Mouse (Mus musculus) neural tube, embryonic 13.5 days (tissue): Measurements from ENCODE around the gene Ak5. TPM values are rescaled to one million over a fixed set of nuclear protein-coding genes. Genes with fewer than 3 reads are reported as not detected.

Source experiments
- ATAC-seq: fragments of 200-750 bp; cut with Nextera tagmentation; 2 replicates; pipeline ENCODE4 v1.8.0; 2017; ENCODE audit warnings: low read depth, mild to moderate bottlenecking, moderate TSS enrichment, moderate library complexity
- H3K27ac ChIP-seq: fragments of 300-500 bp; sonication (generic); replicated peaks from 2 replicates; pipeline ENCODE4 v1.5.1; 2015; ENCODE audit warnings: moderate library complexity, mild to moderate bottlenecking, inconsistent platforms
- H3K27me3 ChIP-seq: fragments of 300-500 bp; sonication (generic); 2 replicates; pipeline ENCODE4 v1.6.1; 2015; ENCODE audit warnings: mild to moderate bottlenecking, inconsistent platforms
- H3K36me3 ChIP-seq: fragments of 300-500 bp; sonication (generic); 2 replicates; pipeline ENCODE4 v1.6.1; 2015; ENCODE audit warnings: mild to moderate bottlenecking, inconsistent platforms
- H3K4me1 ChIP-seq: fragments of 300-500 bp; sonication (generic); replicated peaks from 2 replicates; pipeline ENCODE4 v1.6.1; 2015; ENCODE audit warnings: inconsistent platforms
- H3K4me2 ChIP-seq: fragments of 300-500 bp; sonication (generic); 2 replicates; pipeline ENCODE4 v1.6.1; 2015; ENCODE audit warnings: inconsistent platforms, mild to moderate bottlenecking, moderate library complexity
- H3K4me3 ChIP-seq: fragments of 300-500 bp; sonication (generic); 2 replicates; pipeline ENCODE4 v1.5.1; 2015; ENCODE audit warnings: mild to moderate bottlenecking, inconsistent platforms
- H3K9ac ChIP-seq: fragments of 300-500 bp; sonication (generic); 2 replicates; pipeline ENCODE4 v1.6.1; 2015; ENCODE audit warnings: moderate library complexity, mild to moderate bottlenecking, inconsistent platforms
- H3K9me3 ChIP-seq: fragments of 300-500 bp; sonication (generic); 2 replicates; pipeline ENCODE4 v1.6.1; 2016; ENCODE audit warnings: inconsistent platforms
- WGBS: fragments of 180-500 bp; shearing (Covaris S2); methylation state at CpG from one replicate; pipeline ENCODE4 v1.1.7; 2015; 5-methylcytosine and 5-hydroxymethylcytosine counted together
- polyA plus RNA-seq: library from polyadenylated mRNA; unstranded; fragments of >200 nt; fragmentation: Nextera tagmentation; extraction: Ambion mirVana; gene quantifications from 2 replicates; pipeline ENCODE4 v1.2.1, GENCODE M21; 2015

Gene Ak5
- polyA plus RNA-seq, 1 experiment from 2014 or later = 7.2 TPM

GRCm38 (mm10) chr3:152579984-152580591 is 88.1 kb downstream of the Ak5 start:
- Histone ChIP-seq H3K4me1 (peaks cover 5% of the 10 kb centered on the region; the same call in 1 of the 2 replicates), H3K27me3 (no peaks in the 10 kb centered on the region), H3K27ac (no peak overlapping the region), H3K4me3 (no peak overlapping the region), H3K36me3 (no peaks in the 10 kb centered on the region), H3K9ac (no peak overlapping the region), H3K4me2 (no peak overlapping the region), H3K9me3 (no peaks in the 10 kb centered on the region)
- ATAC-seq = no peak
- WGBS = 84% methylated on average over 10 of the region's 10 CpGs

GRCm38 (mm10) chr3:152578282-152579228 is 89.6 kb downstream of the Ak5 start:
- ATAC-seq = peak; percentile 40; the same call in 1 of the 2 replicates
- 65% methylated on average over 26 of the region's 26 CpGs for WGBS
- Histone ChIP-seq H3K9ac (no peak overlapping the region), H3K4me1 (peaks cover 5% of the 10 kb centered on the region; the same call in 1 of the 2 replicates), H3K36me3 (no peaks in the 10 kb centered on the region), H3K4me3 (no peak overlapping the region), H3K4me2 (0 out of 2 replicates have a peak overlapping the region, but pooled peaks have one; percentile 5), H3K9me3 (no peaks in the 10 kb centered on the region), H3K27me3 (no peaks in the 10 kb centered on the region), H3K27ac (no peak overlapping the region)

GRCm38 (mm10) chr3:152577763-152578162 is 90.4 kb downstream of the Ak5 start:
- no peaks in the 10 kb centered on the region for H3K36me3 ChIP-seq
- no peak overlapping the region for H3K4me2 ChIP-seq
- WGBS = 87% methylated on average over 7 of the region's 7 CpGs
- no peak for ATAC-seq
- peaks cover 5% of the 10 kb centered on the region; the same call in 1 of the 2 replicates for H3K4me1 ChIP-seq
- H3K27me3 ChIP-seq = no peaks in the 10 kb centered on the region
- H3K9me3 ChIP-seq = no peaks in the 10 kb centered on the region
- H3K27ac ChIP-seq = no peak overlapping the region
- H3K9ac ChIP-seq = no peak overlapping the region
- H3K4me3 ChIP-seq = no peak overlapping the region

- no peak overlapping the region for H3K27ac ChIP-seq
- no peaks in the 10 kb centered on the region for H3K27me3 ChIP-seq
- H3K4me1 ChIP-seq = peaks cover 5% of the 10 kb centered on the region; the same call in 1 of the 2 replicates
- H3K36me3 ChIP-seq = no peaks in the 10 kb centered on the region
- no peak for ATAC-seq
- no peak overlapping the region for H3K9ac ChIP-seq
- no peaks in the 10 kb centered on the region for H3K9me3 ChIP-seq
- 52% methylated on average over 1 of the region's 1 CpGs for whole genome bisulfite sequencing
- H3K4me2 ChIP-seq = no peak overlapping the region
- no peak overlapping the region for H3K4me3 ChIP-seq
Observed at GRCm38 (mm10) chr3:152577273-152577672, 90.9 kb downstream of the Ak5 start.

GRCm38 (mm10) chr3:152569242-152569605 is 98.9 kb downstream of the Ak5 start:
- WGBS = 75% methylated on average over 6 of the region's 6 CpGs
- H3K4me2 ChIP-seq = no peak overlapping the region

GRCm38 (mm10) chr3:152568455-152569241 is 99.5 kb downstream of the Ak5 start:
- 82% methylated on average over 9 of the region's 9 CpGs for WGBS
- H3K9me3 ChIP-seq = no peaks in the 10 kb centered on the region

More at GRCm38 (mm10) chr3:152569242-152569605, 98.9 kb downstream of the Ak5 start:
- Histone ChIP-seq H3K36me3 (no peaks in the 10 kb centered on the region), H3K9me3 (no peaks in the 10 kb centered on the region), H3K27me3 (no peaks in the 10 kb centered on the region), H3K4me3 (no peak overlapping the region), H3K27ac (no peak overlapping the region), H3K4me1 (no peaks in the 10 kb centered on the region), H3K9ac (no peak overlapping the region)
- ATAC-seq = no peak

GRCm38 (mm10) chr3:152564516-152565113 is 103.5 kb downstream of the Ak5 start:
- Histone ChIP-seq H3K27me3 (no peaks in the 10 kb centered on the region), H3K9ac (no peak overlapping the region), H3K36me3 (no peaks in the 10 kb centered on the region), H3K4me1 (no peaks in the 10 kb centered on the region), H3K4me3 (no peak overlapping the region), H3K9me3 (no peaks in the 10 kb centered on the region), H3K4me2 (no peak overlapping the region), H3K27ac (no peak overlapping the region)
- 75% methylated on average over 6 of the region's 6 CpGs for WGBS
- ATAC-seq = no peak

More at GRCm38 (mm10) chr3:152568455-152569241, 99.5 kb downstream of the Ak5 start:
- no peaks in the 10 kb centered on the region for H3K36me3 ChIP-seq
- H3K9ac ChIP-seq = no peak overlapping the region
- H3K27ac ChIP-seq = no peak overlapping the region
- no peak for ATAC-seq
- no peaks in the 10 kb centered on the region for H3K4me1 ChIP-seq
- no peaks in the 10 kb centered on the region for H3K27me3 ChIP-seq
- H3K4me3 ChIP-seq = no peak overlapping the region
- H3K4me2 ChIP-seq = no peak overlapping the region

- Histone ChIP-seq H3K9ac (no peak overlapping the region), H3K27me3 (no peaks in the 10 kb centered on the region), H3K36me3 (no peaks in the 10 kb centered on the region), H3K27ac (no peak overlapping the region), H3K4me2 (no peak overlapping the region), H3K4me1 (no peaks in the 10 kb centered on the region), H3K4me3 (no peak overlapping the region), H3K9me3 (no peaks in the 10 kb centered on the region)
- ATAC-seq = no peak
Observed at GRCm38 (mm10) chr3:152563833-152564232, 104.3 kb downstream of the Ak5 start.

- Histone ChIP-seq H3K4me2 (no peak overlapping the region), H3K27ac (no peak overlapping the region), H3K4me1 (no peaks in the 10 kb centered on the region), H3K36me3 (no peaks in the 10 kb centered on the region), H3K27me3 (no peaks in the 10 kb centered on the region), H3K4me3 (no peak overlapping the region), H3K9me3 (no peaks in the 10 kb centered on the region), H3K9ac (no peak overlapping the region)
- 77% methylated on average over 2 of the region's 2 CpGs for WGBS
- ATAC-seq = no peak
Observed at GRCm38 (mm10) chr3:152561708-152562107, 106.5 kb downstream of the Ak5 start.

GRCm38 (mm10) chr3:152559295-152559694 is 108.9 kb downstream of the Ak5 start:
- ATAC-seq = no peak
- H3K4me2 ChIP-seq = no peak overlapping the region
- WGBS = 81% methylated on average over 4 of the region's 4 CpGs
- no peak overlapping the region for H3K4me3 ChIP-seq
- H3K36me3 ChIP-seq = no peaks in the 10 kb centered on the region
- H3K4me1 ChIP-seq = no peaks in the 10 kb centered on the region
- no peaks in the 10 kb centered on the region for H3K9me3 ChIP-seq
- no peak overlapping the region for H3K27ac ChIP-seq
- H3K9ac ChIP-seq = no peak overlapping the region
- no peaks in the 10 kb centered on the region for H3K27me3 ChIP-seq

GRCm38 (mm10) chr3:152558106-152558505 is 110.1 kb downstream of the Ak5 start:
- H3K4me1 ChIP-seq = no peaks in the 10 kb centered on the region

More at GRCm38 (mm10) chr3:152558106-152558505, 110.1 kb downstream of the Ak5 start:
- H3K27ac ChIP-seq = no peak overlapping the region
- H3K4me3 ChIP-seq = no peak overlapping the region
- no peaks in the 10 kb centered on the region for H3K36me3 ChIP-seq
- no peak overlapping the region for H3K9ac ChIP-seq
- no peaks in the 10 kb centered on the region for H3K9me3 ChIP-seq
- no peak for ATAC-seq
- 62% methylated on average over 10 of the region's 10 CpGs for WGBS
- no peak overlapping the region for H3K4me2 ChIP-seq
- no peaks in the 10 kb centered on the region for H3K27me3 ChIP-seq
